Mouse (Mus musculus) gastrocnemius, postnatal 36 days (tissue): ENCODE measurements at regions not wholly inside any gene's neighbourhood (a gene's known extent, or its start where the extent isn't known, plus 50 kb on each side); places are given as distances from the start of the nearest gene placed in this dataset.
"Not testable (repeated sequence)": the region's sequence is repeated elsewhere in the genome, so short reads cannot be mapped to it uniquely, and the experiment has no call there.

Experiments
- DNase-seq, 2 experiments: peaks; one replicate each; pipeline ENCODE4 v3.0.0; 2022
- intact Hi-C: fragments of 180-260 bp; cut with DNase I; formaldehyde crosslinking; loops from one replicate; pipeline ENCODE4 v1.15.1; 2025

DNA sequence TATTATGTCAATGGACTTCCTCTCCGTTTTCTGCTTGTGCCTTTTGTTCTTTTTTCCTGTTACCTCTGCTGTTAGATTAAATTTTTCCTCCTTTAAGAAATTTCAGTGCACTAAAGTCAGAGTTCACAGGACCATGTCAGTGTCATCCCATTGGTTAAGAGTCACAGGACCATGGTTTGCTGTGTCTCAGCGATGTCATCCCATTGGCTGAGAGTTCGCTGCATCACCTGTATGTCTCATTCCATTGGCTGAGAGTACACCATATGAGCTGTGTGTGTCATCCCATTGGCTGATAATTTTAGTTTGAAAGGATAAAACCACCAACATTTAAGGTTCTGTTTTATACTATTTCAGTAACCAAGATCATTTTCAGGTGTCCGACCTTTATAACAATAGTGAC is 50.7 kb upstream of the Jade1 start:
- intact Hi-C loops, result no loop called here

DNA sequence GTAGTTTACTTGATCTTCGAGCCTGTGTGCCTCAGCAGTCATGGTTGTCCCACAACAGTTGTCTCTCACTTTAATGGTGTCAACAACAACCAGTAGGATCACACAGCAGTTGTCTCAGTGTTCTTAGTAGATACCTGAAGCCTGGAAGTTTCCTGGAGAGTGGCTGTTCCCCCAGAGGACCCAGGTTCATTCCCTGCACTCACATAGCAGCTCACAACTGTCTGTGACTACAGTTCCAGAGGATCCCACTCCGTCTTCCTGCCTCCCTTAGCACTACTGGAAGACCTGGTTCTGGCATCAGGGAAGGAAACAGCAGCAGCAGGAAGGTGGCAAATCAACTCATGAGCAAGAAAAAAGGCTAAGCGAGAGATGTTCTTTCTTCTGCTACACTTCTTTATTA is 53.4 kb upstream of the Jade1 start:
- DNase-seq, result no peak
- intact Hi-C loops, result no loop called here

More for the DNA sequence above, 50.7 kb upstream of the Jade1 start:
- DNase-seq, result no peak

DNA sequence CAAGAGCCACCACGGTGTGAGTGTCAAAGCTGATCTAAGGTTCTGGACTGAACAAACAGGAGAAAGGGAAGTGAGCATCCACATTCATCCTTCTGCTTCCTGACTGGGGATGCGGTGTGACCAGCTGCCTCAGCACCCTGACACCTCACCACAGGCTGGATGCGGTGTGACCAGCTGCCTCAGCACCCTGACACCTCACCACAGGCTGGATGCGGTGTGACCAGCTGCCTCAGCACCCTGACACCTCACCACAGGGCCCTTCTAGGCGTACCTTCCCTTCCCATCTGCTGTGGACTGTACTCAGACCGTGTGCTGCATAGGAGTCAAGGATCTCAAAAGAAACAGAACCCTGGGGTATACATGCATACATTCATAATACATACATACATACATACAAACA is 53.9 kb upstream of the Jade1 start:
- intact Hi-C loops, result not testable (repeated sequence)

DNA sequence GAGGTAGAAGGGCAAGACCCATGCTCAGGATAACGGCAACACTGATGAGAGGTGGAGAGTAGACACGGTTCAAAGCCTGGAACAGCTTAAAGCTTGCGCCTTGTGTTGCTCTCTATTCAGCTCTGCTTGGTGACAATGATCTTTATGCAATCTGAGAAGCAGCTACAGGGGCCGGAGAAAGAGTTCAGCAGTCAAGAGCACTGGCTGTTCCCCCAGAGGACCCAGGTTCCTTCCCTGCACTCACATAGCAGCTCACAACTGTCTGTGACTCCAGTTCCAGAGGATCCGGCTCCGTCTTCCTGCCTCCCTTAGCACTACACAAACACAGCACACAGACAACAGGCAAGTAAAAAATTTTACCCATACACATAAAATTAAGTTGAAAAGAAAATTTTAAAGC is 54.4 kb upstream of the Jade1 start:
- intact Hi-C loops, result no loop called here
- no peak for DNase-seq

More for the DNA sequence above, 53.9 kb upstream of the Jade1 start:
- DNase-seq, result not testable (repeated sequence)

DNA sequence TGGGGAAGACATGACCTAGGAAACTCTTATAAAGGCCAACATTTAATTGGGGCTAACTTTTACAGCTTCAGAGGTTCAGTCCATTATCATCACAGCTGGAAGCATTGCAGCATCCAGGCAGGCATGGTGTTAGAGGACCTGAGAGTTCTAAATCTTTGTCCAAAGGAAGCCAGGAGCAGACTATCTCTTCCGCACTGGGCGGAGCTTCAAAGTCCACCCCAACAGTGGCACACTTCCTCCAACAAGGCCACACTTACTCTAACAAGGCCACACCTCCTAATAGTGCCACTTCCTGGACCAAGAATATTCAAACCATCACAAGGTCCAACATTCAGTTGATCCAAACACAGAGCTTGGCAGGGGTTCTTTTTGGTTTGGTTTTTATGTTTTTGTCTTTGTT is 55.9 kb upstream of the Jade1 start:
- DNase-seq, result no peak
- intact Hi-C loops, result no loop called here

DNA sequence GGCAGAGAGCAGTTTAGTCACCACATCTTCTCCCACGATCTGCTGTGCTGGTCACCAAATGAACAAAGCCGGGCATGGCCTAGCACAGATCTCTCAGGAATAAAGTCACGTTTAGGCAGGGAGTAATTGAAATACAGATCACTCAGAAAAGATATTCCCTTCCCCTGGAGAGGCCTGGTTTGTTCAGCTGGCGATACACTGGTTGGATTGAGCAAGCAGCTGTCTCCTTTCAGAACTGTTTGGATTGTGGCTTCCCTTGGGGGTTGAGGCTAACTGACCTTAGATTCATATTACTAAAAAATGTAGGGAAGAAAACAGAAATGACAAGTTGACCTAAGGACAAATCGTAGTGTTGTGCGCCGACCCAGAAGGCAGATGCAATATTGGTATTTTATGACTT is 56.7 kb upstream of the Jade1 start:
- DNase-seq, result peak in 1 of 2 experiments; percentile 21
- intact Hi-C loops, result no loop called here

DNA sequence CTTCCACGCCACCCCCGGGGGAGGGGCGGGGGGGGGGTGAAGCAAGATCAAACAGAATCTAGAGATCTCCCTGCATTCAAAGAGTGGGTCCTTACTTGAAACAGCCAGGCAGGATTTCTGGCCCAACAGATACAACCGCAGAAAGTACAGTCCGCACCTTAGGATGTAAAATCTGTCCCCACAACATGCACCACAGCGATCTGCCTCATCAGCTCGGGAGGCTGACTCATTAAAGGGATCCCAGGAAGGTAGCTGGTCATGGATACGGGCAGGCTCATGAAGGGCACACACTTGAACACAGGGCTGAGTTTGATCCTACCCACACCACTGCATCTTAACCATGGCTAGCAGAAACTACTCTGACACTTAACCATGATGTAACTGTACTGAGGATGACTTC is 57.8 kb upstream of the Jade1 start:
- DNase-seq, result no peak
- intact Hi-C loops, result no loop called here

DNA sequence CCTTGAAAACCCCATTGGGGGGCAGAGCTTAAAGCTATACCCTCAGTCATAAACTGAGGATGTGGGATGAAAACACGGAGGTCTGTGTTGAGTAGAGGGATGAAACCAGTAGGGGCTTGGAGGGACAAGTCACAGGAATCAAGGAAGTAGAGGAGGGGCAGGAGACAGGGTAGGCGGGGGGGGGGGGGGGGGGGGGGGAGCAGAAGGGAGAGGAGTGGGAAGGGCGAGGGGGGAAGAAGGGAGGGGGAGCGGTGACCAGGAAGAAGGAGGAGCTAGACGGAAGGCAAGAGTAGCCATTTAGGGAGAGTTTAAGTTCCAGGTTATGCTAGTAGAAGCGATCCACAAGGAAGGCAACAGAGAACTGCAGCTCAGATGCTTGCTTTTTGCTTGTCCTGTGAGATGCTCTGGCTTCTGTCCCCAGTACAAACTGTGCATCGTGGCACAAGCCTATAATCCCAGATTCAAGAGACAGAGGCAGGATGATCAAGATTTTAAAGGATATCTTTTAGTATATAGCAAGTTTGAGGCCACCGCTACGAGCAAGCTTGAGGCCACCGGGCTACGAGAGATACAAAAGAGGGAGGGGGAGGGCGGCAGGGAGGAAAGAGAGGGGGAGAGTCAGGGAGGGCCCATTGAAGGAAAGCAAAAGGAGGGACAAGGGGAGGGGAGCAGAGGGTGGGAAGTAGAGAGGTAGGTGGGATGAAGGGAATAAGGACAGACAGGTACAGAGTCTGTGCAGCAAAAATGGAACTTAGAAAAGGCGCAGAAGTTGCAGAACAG is 58.4 kb upstream of the Jade1 start:
- intact Hi-C loops, result no loop called here
- DNase-seq, result no peak

DNA sequence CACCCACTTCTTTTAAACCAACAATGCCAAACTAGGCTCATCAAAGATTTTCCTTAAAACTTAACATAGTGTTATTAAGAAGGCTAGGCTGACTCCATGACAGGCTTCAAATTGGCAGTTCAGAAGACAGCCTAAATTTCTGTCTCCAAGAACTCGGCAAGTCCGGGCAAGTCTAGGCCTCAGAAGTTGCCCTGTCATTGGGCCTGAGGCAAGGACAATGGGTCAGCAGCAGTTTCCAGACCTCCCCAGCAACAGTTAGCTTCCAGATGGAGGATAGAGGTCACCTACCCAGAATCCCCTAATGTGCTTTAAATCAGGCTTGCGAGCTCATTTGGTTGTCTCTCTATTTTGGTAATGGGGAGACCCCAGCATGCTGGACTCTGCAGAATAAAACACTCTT is 59.6 kb upstream of the Jade1 start:
- DNase-seq, result no peak
- intact Hi-C loops, result no loop called here

DNA sequence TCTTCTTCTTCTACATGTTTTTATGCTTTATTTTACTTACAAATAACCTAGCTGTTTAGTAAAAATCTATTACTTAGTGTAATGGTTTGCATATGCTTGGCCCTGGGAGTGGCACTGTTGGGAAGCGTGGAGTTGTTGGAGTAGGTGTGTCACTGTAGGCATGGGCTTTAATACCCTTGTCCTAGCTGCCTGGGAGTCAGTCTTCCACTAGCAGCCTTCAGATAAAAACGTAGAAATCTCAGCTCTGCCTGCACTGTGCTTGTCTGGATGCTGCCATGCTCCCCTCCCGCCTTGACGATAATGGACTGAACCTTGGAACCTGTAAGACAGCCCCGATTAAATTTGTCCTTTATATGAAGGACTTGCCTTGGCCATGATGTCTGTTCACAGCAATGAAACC is 60.4 kb upstream of the Jade1 start:
- intact Hi-C loops, result no loop called here
- DNase-seq, result no peak

DNA sequence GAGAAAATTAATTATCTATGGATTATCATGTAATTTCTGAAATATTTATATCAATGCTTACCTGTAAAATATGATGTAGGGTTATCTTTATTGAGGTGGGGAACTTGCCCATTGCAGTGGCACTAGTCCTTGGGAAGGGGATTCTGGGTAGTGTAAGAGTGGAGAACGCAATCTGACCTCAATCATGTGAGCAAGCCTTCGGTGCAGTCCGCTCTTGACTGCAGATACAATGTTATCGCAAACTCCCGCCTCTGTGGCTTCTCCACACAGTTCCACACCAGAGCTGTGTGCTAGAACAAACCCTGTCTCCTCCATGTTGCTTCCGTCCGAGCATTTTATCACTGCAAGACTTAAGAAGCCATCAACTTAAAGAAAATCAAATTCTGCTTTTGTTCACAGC is 62.1 kb upstream of the Jade1 start:
- intact Hi-C loops, result no loop called here
- no peak for DNase-seq

DNA sequence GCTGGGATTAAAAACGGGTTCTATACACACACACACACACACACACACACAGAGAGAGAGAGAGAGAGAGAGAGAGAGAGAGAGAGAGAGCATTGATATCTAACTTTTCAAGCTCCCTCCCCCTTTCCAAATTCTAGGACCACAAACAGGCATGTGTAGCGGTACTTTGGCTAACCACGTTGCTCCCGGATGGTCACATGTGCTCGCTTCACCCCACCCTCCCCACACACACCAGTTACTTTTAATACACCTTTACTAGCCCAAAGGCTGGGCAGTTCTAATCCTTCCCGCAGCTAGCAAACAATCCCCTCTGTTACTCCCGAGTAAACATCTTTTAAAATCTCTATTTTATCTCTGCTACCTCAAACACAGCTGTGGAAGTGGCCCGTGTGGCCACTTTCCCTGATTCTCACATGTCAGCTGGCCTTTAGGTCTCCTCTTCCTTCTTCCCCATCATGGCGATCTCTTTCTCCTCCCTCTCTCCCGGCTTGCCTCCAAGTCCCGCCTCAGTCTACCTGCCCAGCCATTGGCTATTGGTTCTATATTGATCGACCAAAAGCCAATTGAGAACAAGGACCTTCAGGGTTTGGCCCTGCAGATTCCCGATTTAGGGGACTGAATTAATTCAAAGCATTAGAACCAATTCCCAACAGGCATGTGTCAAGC is 62.7 kb upstream of the Jade1 start:
- intact Hi-C loops, result no loop called here
- DNase-seq, result no peak

DNA sequence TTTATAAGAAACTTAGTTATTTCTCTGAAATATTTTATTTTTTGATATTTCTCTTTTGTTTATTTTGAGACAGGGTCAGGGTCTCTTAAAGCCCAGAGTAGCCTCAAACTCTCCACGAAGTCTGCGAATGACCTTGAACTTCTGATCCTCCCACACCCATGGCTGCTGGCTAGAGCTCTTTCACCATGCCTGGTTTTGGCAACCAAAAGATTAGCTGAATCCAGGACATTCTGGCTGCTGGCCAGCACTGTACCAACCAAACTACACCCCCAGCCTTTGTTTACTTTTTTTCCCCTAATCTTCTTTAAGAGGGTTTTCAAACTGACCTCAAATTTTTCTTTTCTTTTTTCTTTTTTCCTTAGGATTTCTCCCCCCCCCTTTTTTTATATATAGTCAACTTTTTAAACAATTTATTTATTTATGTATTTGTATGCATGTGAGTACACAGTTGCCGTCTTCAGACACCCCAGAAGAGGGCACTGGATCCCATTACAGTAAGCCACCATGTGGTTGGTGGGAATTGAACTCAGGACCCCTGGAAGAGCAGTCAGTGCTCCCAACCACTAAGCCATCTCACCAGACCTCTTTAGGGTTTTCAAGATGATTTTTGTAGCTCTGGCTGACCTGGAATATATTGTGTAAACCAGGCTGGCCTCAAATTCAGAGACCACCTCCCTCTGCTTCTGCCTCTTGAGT is 63.4 kb upstream of the Jade1 start:
- intact Hi-C loops, result no loop called here
- DNase-seq, result no peak

DNA sequence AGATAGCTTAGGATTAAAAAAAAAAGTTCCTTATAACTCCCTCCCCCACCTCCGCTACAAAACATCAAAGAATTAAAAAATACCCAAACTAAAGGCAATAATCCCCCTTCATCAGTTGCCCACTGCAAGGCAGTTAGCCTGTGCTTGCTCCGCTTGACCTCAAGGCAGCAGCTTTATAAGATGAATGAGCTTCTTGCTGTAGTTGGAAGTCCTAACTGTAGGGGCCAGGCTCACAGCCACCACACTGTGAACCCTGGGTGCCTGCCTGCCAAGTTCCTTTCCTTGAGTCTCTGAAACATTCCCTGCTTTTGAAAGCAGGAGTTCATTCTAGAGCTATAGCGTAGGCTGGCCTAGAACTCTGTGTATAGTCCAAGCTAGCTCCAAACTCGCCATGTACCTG is 64.3 kb upstream of the Jade1 start:
- no peak for DNase-seq
- intact Hi-C loops, result no loop called here

DNA sequence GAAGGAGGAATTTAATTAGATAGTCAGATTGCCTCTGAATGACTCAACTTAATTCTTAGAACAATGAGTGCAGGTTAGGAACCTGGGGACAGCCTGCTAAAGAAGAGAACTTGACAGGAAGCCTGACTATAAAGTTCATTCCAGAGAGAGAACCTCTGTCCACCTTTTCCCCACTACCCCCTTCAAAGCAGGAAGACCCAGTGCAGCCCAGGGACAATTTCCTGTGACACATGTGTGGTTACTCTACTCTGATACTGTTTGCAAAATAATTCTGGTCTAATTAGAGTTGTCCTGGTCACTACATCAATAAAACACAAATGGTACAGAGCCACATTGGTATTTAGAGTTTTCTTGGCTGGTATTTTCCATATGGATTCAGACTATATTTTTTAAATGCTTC is 65.5 kb upstream of the Jade1 start:
- intact Hi-C loops, result no loop called here
- DNase-seq, result no peak

DNA sequence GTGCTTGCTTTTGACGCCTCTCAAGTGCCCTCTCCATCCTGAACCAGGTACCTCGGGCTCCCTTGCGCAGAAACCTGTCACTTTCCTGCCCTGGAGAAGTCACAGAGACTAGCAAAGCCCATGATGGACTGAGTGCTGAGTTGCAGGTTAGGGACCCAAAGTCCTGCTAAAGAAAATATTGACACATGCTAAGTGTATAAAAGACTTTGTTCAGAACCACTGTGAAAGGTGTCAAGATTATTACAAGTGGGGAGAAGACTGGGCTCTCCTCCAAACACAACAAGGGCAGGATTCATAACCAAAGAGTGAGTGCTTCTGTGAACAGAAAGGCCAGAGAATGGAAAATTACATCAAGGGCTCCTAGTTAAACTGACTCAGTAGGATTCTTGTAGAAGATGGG is 66.0 kb upstream of the Jade1 start:
- DNase-seq, result no peak
- intact Hi-C loops, result no loop called here

DNA sequence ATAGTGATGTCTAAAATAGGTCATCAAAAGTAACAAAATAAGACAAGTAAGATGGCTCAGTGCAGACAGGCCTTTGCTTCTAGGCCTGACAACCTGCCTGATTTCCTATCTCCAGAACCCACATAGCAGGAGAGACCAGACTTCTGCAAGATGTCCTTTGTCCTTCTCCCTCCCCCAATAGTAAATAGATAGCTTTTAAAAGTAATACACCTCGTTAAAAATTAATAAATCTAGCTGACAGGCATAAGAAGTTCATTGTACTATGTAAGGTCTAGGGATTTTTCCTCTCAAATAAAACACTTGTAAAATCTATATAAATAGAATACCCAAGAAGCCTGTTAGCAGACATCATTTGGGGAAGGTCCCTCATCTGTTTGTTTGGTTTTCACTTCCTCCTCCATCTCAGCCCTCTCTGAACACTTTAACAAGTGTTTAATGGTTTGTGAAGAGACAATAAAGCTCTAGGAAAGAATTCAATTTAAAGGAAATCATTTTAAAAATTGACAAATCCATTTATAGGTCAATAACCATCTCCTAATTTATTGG is 67.2 kb upstream of the Jade1 start:
- intact Hi-C loops, result no loop called here
- no peak for DNase-seq

DNA sequence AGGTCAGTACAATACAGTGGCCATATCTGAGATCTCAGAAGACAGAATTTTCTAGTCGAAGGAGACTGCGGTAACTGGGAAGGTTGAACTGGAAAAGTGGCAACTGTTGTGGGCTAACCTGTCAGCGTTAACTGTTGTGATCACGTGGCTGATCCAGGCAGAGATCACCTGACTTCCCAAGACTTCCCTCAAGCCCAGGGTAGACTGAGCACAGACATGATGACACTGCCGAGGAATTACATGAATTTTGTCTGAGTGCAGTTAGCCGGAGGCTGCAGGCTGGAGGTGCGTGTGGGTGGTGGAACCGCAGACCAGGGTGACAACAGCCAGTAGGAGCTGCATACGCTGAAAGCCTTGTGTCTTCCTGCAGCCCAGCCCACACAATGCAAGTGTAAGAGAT is 70.6 kb upstream of the Jade1 start:
- intact Hi-C loops, result no loop called here

DNA sequence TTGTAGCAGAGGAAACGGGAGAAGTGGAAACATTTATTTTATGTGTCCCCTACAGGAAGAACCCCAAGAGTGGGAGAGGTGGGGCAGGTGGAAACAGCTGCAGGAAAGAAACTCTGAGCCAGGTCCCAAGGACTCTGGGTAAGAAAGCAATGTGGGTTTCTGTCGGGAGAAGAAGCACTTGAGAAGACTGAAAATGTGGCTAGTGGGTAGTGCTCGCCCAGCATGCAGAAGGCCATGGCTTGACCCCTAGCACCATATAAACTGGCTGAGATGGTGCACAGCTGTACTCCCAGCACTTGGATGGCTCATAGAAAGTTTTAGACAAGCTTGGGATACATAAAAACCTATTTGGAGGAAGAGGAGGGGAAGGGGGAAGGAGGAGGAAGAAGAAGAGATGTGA is 71.9 kb upstream of the Jade1 start:
- intact Hi-C loops, result no loop called here
- no peak for DNase-seq

More for the DNA sequence above, 70.6 kb upstream of the Jade1 start:
- no peak for DNase-seq

DNA sequence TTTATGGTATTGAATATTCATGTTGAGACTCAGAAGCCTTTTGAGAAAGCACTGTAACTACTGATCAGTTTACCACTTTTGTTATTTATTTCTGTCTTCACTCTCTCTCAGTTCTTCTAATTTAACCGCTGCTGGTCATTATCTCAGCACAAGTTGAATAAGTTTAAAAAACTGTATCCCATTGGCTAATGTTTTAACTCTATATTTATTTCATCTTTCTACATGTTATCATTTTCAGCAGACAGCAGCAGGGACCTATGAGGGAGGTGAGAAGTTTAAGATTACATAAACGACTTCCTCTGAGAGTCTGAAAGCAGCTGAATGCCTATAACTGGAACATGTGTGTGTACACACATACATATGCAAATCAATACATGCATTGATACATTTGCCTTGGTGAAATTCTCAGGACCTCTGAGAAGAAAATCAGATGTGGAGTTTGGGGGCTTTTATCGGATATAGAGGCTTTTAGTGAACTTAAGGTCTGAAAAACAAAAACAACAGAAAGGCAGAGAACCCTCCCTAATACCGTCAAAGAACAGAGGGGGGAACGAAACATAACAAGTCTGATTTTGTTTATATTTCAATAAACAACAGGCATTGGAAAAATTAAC is 72.5 kb upstream of the Jade1 start:
- no peak for DNase-seq
- intact Hi-C loops, result no loop called here

DNA sequence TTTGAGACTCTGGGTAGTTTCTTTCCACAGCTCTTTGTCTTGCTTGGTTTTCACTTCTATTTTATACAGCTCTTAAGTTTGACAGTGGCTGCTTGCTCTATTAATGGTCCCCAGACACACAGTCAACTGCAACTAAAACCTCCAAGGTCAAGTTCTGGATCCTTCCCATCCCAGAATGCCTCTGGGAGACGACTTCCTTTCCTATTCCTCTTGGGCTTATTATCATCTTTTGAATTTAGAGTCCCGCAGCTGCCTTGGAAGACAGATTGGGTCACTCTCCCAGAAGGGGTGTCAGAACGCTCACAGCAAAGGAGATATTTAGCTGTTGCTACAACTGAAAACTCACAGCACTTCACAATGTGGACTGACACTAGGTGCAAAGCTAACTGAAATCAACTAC is 75.3 kb upstream of the Jade1 start:
- DNase-seq, result no peak
- intact Hi-C loops, result no loop called here
